In genomic region chr4:137660364-137661077, GRCm38 (mm10) we compare ENCODE assay signal across 9 mouse cellular contexts. TPM values are rescaled to one million over a fixed set of nuclear protein-coding genes. Genes with fewer than 3 reads are reported as not detected.
DNase-seq lines count a peak whose midpoint lies in the region; ATAC-seq lines count a peak whose summit lies in the region.
"Had no signal": no experiment of that assay in that cellular context is flagged by ENCODE, and none has a peak within 500 bp of the region (broad histone marks: within the 10 kb centered on the region; RNA-seq: fewer than 3 reads in every experiment).

No protein-coding gene starts in this region.

- H3K9ac ChIP-seq in limb, embryonic 15.5 days = no peak overlapping the region
- H3K9ac ChIP-seq: intestine, embryonic 15.5 days had no signal

- H3K4me1 ChIP-seq in heart, embryonic 10.5 days = peaks cover 24% of the 10 kb centered on the region
- H3K4me1 ChIP-seq in limb, embryonic 15.5 days = peaks cover 18% of the 10 kb centered on the region

- DNase-seq in heart, embryonic 10.5 days (ENCODE audit: low spot score) = no peak
- no peak for DNase-seq in heart, postnatal 4 days
- peak; percentile 28 to 57 for DNase-seq in urinary bladder, postnatal 36 days (ENCODE audit: low spot score in 2 of 2)
- DNase-seq in urinary bladder, adult 2 months (ENCODE audit: low spot score) = no peak
- no peak for DNase-seq in left cerebral cortex, adult 18-20 months (ENCODE audit: low spot score in 2 of 2)
- DNase-seq in layer of hippocampus, adult 18-20 months (ENCODE audit: low spot score in 2 of 2) = no peak
- DNase-seq in right cerebral cortex, postnatal 36 days (ENCODE audit: low spot score in 2 of 2) = no peak

- H3K36me3 ChIP-seq in heart, embryonic 10.5 days = peaks cover 26% of the 10 kb centered on the region
- H3K36me3 ChIP-seq in limb, embryonic 15.5 days = peaks cover 27% of the 10 kb centered on the region

- no peaks in the 10 kb centered on the region for H3K9me3 ChIP-seq in heart, embryonic 10.5 days
- no peaks in the 10 kb centered on the region for H3K9me3 ChIP-seq in limb, embryonic 15.5 days
- H3K9me3 ChIP-seq: intestine, embryonic 15.5 days had no signal

- H3K4me2 ChIP-seq in limb, embryonic 15.5 days = no peak overlapping the region
- H3K4me2 ChIP-seq: intestine, embryonic 15.5 days had no signal

- H3K27me3 ChIP-seq in heart, embryonic 10.5 days (ENCODE audit: insufficient read depth, poor library complexity, severe bottlenecking) = peaks cover 30% of the 10 kb centered on the region
- H3K27me3 ChIP-seq in limb, embryonic 15.5 days = peaks cover 25% of the 10 kb centered on the region

- WGBS in heart, embryonic 10.5 days = 71% methylated on average over 10 of the region's 10 CpGs
- 61% methylated on average over 10 of the region's 10 CpGs for WGBS in limb, embryonic 15.5 days

- no peak overlapping the region for H3K4me3 ChIP-seq in heart, embryonic 10.5 days
- no peak overlapping the region for H3K4me3 ChIP-seq in limb, embryonic 15.5 days
- H3K4me3 ChIP-seq: intestine, embryonic 15.5 days had no signal

- peak overlapping the region; percentile 49; the same call in 1 of the 2 replicates for H3K27ac ChIP-seq in heart, embryonic 10.5 days
- 0 out of 2 replicates have a peak overlapping the region, but pooled peaks have one; percentile 3 for H3K27ac ChIP-seq in limb, embryonic 15.5 days
- H3K27ac ChIP-seq: intestine, embryonic 15.5 days had no signal

- ATAC-seq in limb, embryonic 15.5 days (ENCODE audit: insufficient number of reproducible peaks, low FRiP score, low TSS enrichment, low read depth) = no peak
- ATAC-seq: intestine, embryonic 15.5 days had no signal

RNA-seq across cellular contexts. Expression of gene Rap1gap, which starts 4.0 kb away (rescaled TPM):
- 6.7 and 8.0 TPM in 2 replicates for polyA plus RNA-seq in heart, embryonic 10.5 days (2016; fragmentation: Nextera tagmentation; extraction: Ambion mirVana)
- 10 to 100 TPM in 1 of 2 experiments, 1 to 10 TPM in 1; 6.9 to 14.3 TPM for total RNA-seq in heart, postnatal 4 days (2021)
- polyA plus RNA-seq in urinary bladder, adult 2 months (2012; rRNA removed) = 51.1 and 66.6 TPM in 2 replicates
- polyA plus RNA-seq in limb, embryonic 15.5 days (2015; fragmentation: Nextera tagmentation; extraction: Ambion mirVana) = 7.7 TPM in 2 replicates
- total RNA-seq in left cerebral cortex, adult 18-20 months (2021) = 100 to 1,000 TPM; 289 to 307 TPM
- total RNA-seq in layer of hippocampus, adult 18-20 months (2021) = 100 to 1,000 TPM; 259 to 271 TPM

Comparison
In these comparisons a context has a peak if more than half of its experiments do, and no peak if none do; other contexts are left out.
1. DNase-seq: peak in urinary bladder, postnatal 36 days (2 of 2); none in heart, embryonic 10.5 days (single experiment), heart, postnatal 4 days (single experiment), urinary bladder, adult 2 months (single experiment), left cerebral cortex, adult 18-20 months (0 of 2), layer of hippocampus, adult 18-20 months (0 of 2) and right cerebral cortex, postnatal 36 days (0 of 2).
2. RNA of gene Rap1gap, which starts 4.0 kb away (total RNA-seq): 289 to 307 TPM in left cerebral cortex, adult 18-20 months and 259 to 271 TPM in layer of hippocampus, adult 18-20 months; 6.9 to 14.3 TPM in heart, postnatal 4 days; every median in the first group is over 10 times any median in the second.